Mouse (Mus musculus) neural tube, embryonic 15.5 days (tissue): ENCODE data around the gene Hmgb1. TPM values are rescaled to one million over a fixed set of nuclear protein-coding genes. Genes with fewer than 3 reads are reported as not detected.

Experiments
- ATAC-seq: fragments of 200-750 bp; cut with Nextera tagmentation; 2 replicates; pipeline ENCODE4 v1.8.0; 2017; ENCODE audit warnings: mild to moderate bottlenecking, moderate TSS enrichment, moderate library complexity; ENCODE audit not compliant: low FRiP score
- H3K27ac ChIP-seq: fragments of 300-500 bp; sonication (generic); replicated peaks from 2 replicates; pipeline ENCODE4 v1.5.1; 2015; ENCODE audit warnings: mild to moderate bottlenecking, inconsistent platforms
- H3K27me3 ChIP-seq: fragments of 300-500 bp; sonication (generic); replicated peaks from 2 replicates; pipeline ENCODE4 v1.6.1; 2015; ENCODE audit warnings: inconsistent platforms
- H3K36me3 ChIP-seq: fragments of 300-500 bp; sonication (generic); 2 replicates; pipeline ENCODE4 v1.6.1; 2015; ENCODE audit warnings: inconsistent platforms
- H3K4me1 ChIP-seq: fragments of 300-500 bp; sonication (generic); 2 replicates; pipeline ENCODE4 v1.6.1; 2015; ENCODE audit warnings: inconsistent platforms
- H3K4me2 ChIP-seq: fragments of 300-500 bp; sonication (generic); 2 replicates; pipeline ENCODE4 v1.6.1; 2015; ENCODE audit warnings: inconsistent platforms, mild to moderate bottlenecking, moderate library complexity
- H3K4me3 ChIP-seq: fragments of 300-500 bp; sonication (generic); replicated peaks from 2 replicates; pipeline ENCODE4 v1.5.1; 2015; ENCODE audit warnings: mild to moderate bottlenecking, inconsistent platforms
- H3K9ac ChIP-seq: fragments of 300-500 bp; sonication (generic); replicated peaks from 2 replicates; pipeline ENCODE4 v1.6.1; 2015; ENCODE audit warnings: mild to moderate bottlenecking, inconsistent platforms
- H3K9me3 ChIP-seq: fragments of 300-500 bp; sonication (generic); replicated peaks from 2 replicates; pipeline ENCODE4 v1.6.1; 2016; ENCODE audit warnings: inconsistent platforms
- WGBS: fragments of 180-500 bp; shearing (Covaris S2); methylation state at CpG from one replicate; pipeline ENCODE4 v1.1.7; 2015; ENCODE audit warnings: mixed read lengths; 5-methylcytosine and 5-hydroxymethylcytosine counted together
- polyA plus RNA-seq: library from polyadenylated mRNA; unstranded; fragments of >200 nt; fragmentation: Nextera tagmentation; extraction: Ambion mirVana; gene quantifications from 2 replicates; pipeline ENCODE4 v1.2.1, GENCODE M21; 2015

The Hmgb1 gene
- polyA plus RNA-seq, 1 experiment from 2014 or later: 674 TPM

DNA sequence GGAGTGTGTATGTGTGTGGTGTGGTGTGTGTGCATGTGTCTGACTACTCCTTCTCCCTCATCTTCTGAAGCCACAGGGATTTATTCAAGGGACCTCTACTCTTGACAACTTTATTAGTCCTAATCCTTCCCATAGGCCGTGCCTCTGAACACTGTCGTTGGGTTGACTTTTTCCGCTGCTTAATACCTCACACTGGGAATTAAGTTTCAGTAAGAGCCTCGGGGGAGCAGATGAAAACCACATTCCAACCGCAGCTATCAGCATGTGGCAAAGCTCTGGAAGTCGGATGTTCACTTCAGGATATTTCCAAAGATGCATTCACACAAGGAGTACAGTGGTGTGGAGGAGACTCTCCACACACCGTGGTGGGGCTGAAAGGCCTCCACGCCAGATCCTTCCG, 69.7 kb downstream of the Hmgb1 start:
- no peak overlapping the region for H3K4me2 ChIP-seq
- H3K27me3 ChIP-seq: no peaks in the 10 kb centered on the region
- ATAC-seq: no peak
- H3K27ac ChIP-seq: no peak overlapping the region
- H3K9ac ChIP-seq: no peak overlapping the region
- WGBS: 65% methylated on average over 9 of the region's 9 CpGs
- peaks cover 12% of the 10 kb centered on the region for H3K4me1 ChIP-seq
- H3K36me3 ChIP-seq: no peaks in the 10 kb centered on the region
- no peaks in the 10 kb centered on the region for H3K9me3 ChIP-seq
- H3K4me3 ChIP-seq: no peak overlapping the region

DNA sequence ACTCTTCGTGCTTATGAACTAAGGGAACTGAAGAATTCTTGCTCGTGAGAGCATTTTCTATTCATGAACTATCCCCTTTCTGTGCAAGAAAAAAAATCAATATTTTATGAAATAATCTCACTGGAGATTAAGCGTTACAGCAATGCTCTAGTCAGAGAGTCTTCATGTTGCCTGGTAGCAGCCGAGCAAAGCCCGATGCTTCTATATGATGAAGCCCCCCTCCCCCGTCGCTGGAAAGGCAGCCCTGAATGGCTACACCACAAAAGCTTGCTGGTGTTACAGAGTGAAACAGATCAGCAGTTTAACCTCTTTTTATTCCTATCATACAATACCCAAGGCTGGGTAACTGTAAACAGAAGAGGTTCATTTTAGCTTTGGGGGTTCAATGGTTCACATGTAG, 70.3 kb downstream of the Hmgb1 start:
- Histone ChIP-seq H3K4me2 (no peak overlapping the region), H3K9ac (no peak overlapping the region), H3K27ac (no peak overlapping the region), H3K4me3 (no peak overlapping the region), H3K9me3 (no peaks in the 10 kb centered on the region), H3K4me1 (peaks cover 12% of the 10 kb centered on the region), H3K36me3 (no peaks in the 10 kb centered on the region), H3K27me3 (no peaks in the 10 kb centered on the region)
- WGBS: 58% methylated on average over 7 of the region's 7 CpGs
- ATAC-seq: no peak

DNA sequence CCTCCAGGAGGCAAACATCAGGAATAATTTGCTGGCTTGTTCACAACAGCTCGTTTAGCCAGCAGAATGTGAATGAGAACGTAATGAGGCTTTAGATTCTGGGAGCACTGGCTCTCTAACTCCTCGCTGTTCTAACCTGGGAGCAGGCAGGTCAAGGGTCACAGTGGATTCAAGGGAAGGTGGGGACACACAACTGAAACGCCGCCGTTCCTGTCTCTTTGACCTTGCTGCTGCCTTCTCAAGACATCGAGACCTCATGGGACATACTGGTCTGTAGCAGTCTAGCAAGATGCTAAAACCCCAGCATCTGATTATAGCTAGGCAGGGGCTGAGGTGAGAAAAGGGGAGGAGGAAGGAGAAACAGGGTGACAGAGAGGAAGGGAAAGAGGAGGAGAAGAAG, 70.8 kb downstream of the Hmgb1 start:
- WGBS: 82% methylated on average over 7 of the region's 7 CpGs
- H3K9ac ChIP-seq: no peak overlapping the region
- no peaks in the 10 kb centered on the region for H3K9me3 ChIP-seq
- no peak for ATAC-seq
- no peaks in the 10 kb centered on the region for H3K27me3 ChIP-seq
- H3K4me3 ChIP-seq: no peak overlapping the region
- no peaks in the 10 kb centered on the region for H3K36me3 ChIP-seq
- no peak overlapping the region for H3K4me2 ChIP-seq
- no peak overlapping the region for H3K27ac ChIP-seq
- H3K4me1 ChIP-seq: peaks cover 12% of the 10 kb centered on the region

DNA sequence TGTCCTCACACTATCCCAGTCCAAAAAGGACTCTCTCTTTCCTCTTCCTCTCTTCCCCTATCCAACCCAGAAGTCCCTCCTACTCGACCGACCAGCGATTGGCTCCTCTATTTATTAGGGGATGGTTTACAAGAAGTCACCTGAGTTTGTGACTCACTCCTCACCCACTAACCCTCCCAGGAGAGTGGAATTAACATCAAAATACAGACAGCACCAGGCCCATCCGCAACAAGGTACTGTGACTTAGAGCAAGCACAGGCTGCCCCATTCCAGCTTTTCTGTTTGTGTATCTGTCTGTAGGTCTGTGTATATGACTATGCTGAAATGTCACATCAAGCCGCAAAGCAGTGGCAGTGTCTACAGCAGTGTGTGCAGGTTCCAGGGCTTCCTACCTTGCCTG, 71.7 kb downstream of the Hmgb1 start:
- no peaks in the 10 kb centered on the region for H3K9me3 ChIP-seq
- no peak overlapping the region for H3K27ac ChIP-seq
- H3K27me3 ChIP-seq: no peaks in the 10 kb centered on the region
- H3K4me3 ChIP-seq: no peak overlapping the region
- no peak overlapping the region for H3K9ac ChIP-seq
- no peaks in the 10 kb centered on the region for H3K36me3 ChIP-seq
- H3K4me2 ChIP-seq: no peak overlapping the region
- WGBS: 86% methylated on average over 5 of the region's 5 CpGs
- H3K4me1 ChIP-seq: peaks cover 5% of the 10 kb centered on the region
- no peak for ATAC-seq

DNA sequence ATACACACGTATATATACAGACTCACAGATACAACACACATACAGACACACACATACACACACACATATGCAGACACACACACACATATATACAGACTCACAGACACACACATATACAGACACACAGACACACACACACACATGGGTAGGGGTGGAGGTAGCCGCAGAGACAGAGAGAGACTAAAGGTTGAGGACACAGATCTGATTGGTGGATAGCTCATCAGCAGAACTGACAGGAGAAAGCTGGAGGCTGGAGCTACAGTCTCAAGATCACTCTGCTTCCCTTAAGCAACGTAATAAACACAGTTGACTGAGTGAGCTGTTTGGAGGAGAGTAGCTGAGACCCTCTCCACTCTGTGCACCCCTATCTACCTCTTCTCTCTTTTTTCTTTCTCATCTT, 75.1 kb downstream of the Hmgb1 start:
- H3K9ac ChIP-seq: no peak overlapping the region
- no peak overlapping the region for H3K4me2 ChIP-seq
- 87% methylated on average over 3 of the region's 3 CpGs for WGBS
- no peak for ATAC-seq
- H3K4me1 ChIP-seq: no peaks in the 10 kb centered on the region
- H3K36me3 ChIP-seq: no peaks in the 10 kb centered on the region
- H3K9me3 ChIP-seq: no peaks in the 10 kb centered on the region
- no peak overlapping the region for H3K4me3 ChIP-seq
- H3K27ac ChIP-seq: no peak overlapping the region
- H3K27me3 ChIP-seq: no peaks in the 10 kb centered on the region

DNA sequence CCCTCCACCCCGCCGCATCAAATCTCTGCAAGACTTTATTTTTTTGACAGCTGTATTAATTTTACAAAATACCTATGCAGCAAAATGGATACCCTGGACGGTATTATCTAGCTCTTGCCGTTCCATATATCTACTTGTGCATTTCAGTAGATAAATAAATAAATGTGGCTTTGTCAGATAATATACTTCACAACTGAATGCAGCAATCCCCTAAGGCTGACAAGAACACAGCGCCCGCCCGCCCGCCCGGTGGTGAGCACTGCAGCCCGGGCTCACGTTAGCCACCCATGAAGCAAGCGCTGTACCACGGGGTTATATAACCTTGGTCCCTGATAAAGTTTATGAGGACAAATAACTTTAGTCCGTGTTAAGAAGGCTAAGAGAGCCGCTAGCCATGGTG, 76.1 kb downstream of the Hmgb1 start:
- Histone ChIP-seq H3K4me1 (no peaks in the 10 kb centered on the region), H3K27ac (no peak overlapping the region), H3K36me3 (no peaks in the 10 kb centered on the region), H3K4me2 (no peak overlapping the region), H3K4me3 (no peak overlapping the region), H3K27me3 (no peaks in the 10 kb centered on the region), H3K9me3 (no peaks in the 10 kb centered on the region), H3K9ac (no peak overlapping the region)
- WGBS: 77% methylated on average over 15 of the region's 15 CpGs
- ATAC-seq: no peak

- 59% methylated on average over 3 of the region's 3 CpGs for WGBS
- Histone ChIP-seq H3K4me3 (no peak overlapping the region), H3K9ac (no peak overlapping the region), H3K27ac (no peak overlapping the region), H3K4me2 (no peak overlapping the region), H3K36me3 (no peaks in the 10 kb centered on the region), H3K9me3 (no peaks in the 10 kb centered on the region), H3K27me3 (no peaks in the 10 kb centered on the region), H3K4me1 (no peaks in the 10 kb centered on the region)
- no peak for ATAC-seq
These were observed 76.7 kb downstream of the Hmgb1 start for GRCm38 (mm10) chr5:149107566-149107965.

GRCm38 (mm10) chr5:149104096-149104725, 80.1 kb downstream of the Hmgb1 start:
- Histone ChIP-seq H3K4me2 (no peak overlapping the region), H3K36me3 (no peaks in the 10 kb centered on the region), H3K4me1 (no peaks in the 10 kb centered on the region), H3K27ac (no peak overlapping the region), H3K27me3 (no peaks in the 10 kb centered on the region), H3K4me3 (no peak overlapping the region), H3K9me3 (no peaks in the 10 kb centered on the region), H3K9ac (no peak overlapping the region)
- WGBS: 91% methylated on average over 8 of the region's 8 CpGs
- no peak for ATAC-seq

GRCm38 (mm10) chr5:149101869-149102268, 82.4 kb downstream of the Hmgb1 start:
- H3K27me3 ChIP-seq: no peaks in the 10 kb centered on the region

DNA sequence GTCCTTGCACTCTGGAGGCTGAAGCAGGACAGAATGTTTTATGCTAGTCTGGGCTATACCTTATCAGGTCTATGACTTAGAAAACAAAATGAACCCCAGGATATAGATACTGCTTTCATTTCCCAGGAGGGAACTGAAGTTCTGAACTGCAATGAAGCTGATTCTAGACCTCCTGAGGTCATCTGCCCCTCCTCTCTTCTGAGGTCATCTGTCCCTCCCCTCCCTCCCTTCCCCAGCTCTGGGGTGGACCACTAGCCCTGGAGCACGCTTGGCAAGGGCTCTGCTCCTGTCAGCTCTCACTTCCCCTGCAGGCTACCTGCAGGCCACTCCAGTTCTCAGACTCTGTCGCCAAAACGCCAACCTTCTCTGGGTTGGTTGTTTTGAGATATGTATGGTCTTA, 84.2 kb downstream of the Hmgb1 start:
- no peak overlapping the region for H3K4me2 ChIP-seq
- no peaks in the 10 kb centered on the region for H3K27me3 ChIP-seq
- no peaks in the 10 kb centered on the region for H3K36me3 ChIP-seq
- H3K9me3 ChIP-seq: no peaks in the 10 kb centered on the region
- H3K27ac ChIP-seq: no peak overlapping the region
- H3K4me1 ChIP-seq: no peaks in the 10 kb centered on the region
- WGBS: 80% methylated on average over 3 of the region's 3 CpGs
- no peak for ATAC-seq
- no peak overlapping the region for H3K9ac ChIP-seq
- H3K4me3 ChIP-seq: no peak overlapping the region

More at GRCm38 (mm10) chr5:149101869-149102268, 82.4 kb downstream of the Hmgb1 start:
- H3K9ac ChIP-seq: no peak overlapping the region
- H3K36me3 ChIP-seq: no peaks in the 10 kb centered on the region
- ATAC-seq: no peak
- no peak overlapping the region for H3K4me3 ChIP-seq
- no peaks in the 10 kb centered on the region for H3K9me3 ChIP-seq
- WGBS: 85% methylated on average over 6 of the region's 6 CpGs
- no peak overlapping the region for H3K27ac ChIP-seq
- H3K4me1 ChIP-seq: no peaks in the 10 kb centered on the region
- H3K4me2 ChIP-seq: no peak overlapping the region

GRCm38 (mm10) chr5:149099009-149099408, 85.3 kb downstream of the Hmgb1 start:
- Histone ChIP-seq H3K9ac (no peak overlapping the region), H3K27me3 (no peaks in the 10 kb centered on the region), H3K4me2 (no peak overlapping the region), H3K27ac (no peak overlapping the region), H3K4me3 (no peak overlapping the region), H3K36me3 (no peaks in the 10 kb centered on the region), H3K9me3 (no peaks in the 10 kb centered on the region), H3K4me1 (no peaks in the 10 kb centered on the region)
- ATAC-seq: no peak
- 97% methylated on average over 1 of the region's 1 CpGs for WGBS

GRCm38 (mm10) chr5:149097841-149098240, 86.4 kb downstream of the Hmgb1 start:
- 88% methylated on average over 5 of the region's 5 CpGs for WGBS
- no peak for ATAC-seq

GRCm38 (mm10) chr5:149096284-149096683, 88.0 kb downstream of the Hmgb1 start:
- H3K36me3 ChIP-seq: no peaks in the 10 kb centered on the region
- no peak overlapping the region for H3K4me2 ChIP-seq
- no peak overlapping the region for H3K27ac ChIP-seq
- WGBS: 84% methylated on average over 11 of the region's 11 CpGs
- H3K27me3 ChIP-seq: no peaks in the 10 kb centered on the region
- no peaks in the 10 kb centered on the region for H3K9me3 ChIP-seq
- H3K9ac ChIP-seq: no peak overlapping the region
- ATAC-seq: no peak
- H3K4me1 ChIP-seq: no peaks in the 10 kb centered on the region
- no peak overlapping the region for H3K4me3 ChIP-seq

More at GRCm38 (mm10) chr5:149097841-149098240, 86.4 kb downstream of the Hmgb1 start:
- H3K4me2 ChIP-seq: no peak overlapping the region
- no peaks in the 10 kb centered on the region for H3K4me1 ChIP-seq
- no peaks in the 10 kb centered on the region for H3K27me3 ChIP-seq
- no peak overlapping the region for H3K27ac ChIP-seq
- no peak overlapping the region for H3K4me3 ChIP-seq
- no peaks in the 10 kb centered on the region for H3K36me3 ChIP-seq
- H3K9ac ChIP-seq: no peak overlapping the region
- H3K9me3 ChIP-seq: no peaks in the 10 kb centered on the region
